Mouse (Mus musculus): ENCODE data around the gene Atp6v0e2. TPM values are rescaled to one million over a fixed set of nuclear protein-coding genes. Genes with fewer than 3 reads are reported as not detected.

The Atp6v0e2 gene
- polyA plus RNA-seq, 1 experiment from 2014 or later, result 211 TPM

DNA sequence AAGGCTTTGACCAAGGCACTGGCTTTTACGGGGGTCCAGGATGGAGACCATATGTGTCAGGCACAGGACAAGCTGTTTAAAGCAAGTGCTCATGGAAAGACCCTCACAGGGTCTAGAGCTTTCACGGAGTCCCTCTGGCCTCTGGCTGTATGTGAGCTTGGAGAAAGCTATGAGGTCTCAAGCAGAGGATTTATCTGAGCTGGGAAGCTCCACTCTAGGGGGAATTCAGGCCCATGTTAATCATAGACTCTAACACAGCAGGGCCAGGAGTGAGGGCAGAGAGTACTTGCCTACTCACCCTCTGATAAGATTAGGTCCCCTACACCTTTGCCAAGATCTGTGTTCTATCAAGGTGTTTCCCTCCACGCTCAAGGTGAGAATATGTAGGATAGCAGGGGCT, 5.2 kb downstream of the Atp6v0e2 start:
- Histone ChIP-seq H3K4me2 (replicated peaks) (no peak overlapping the region), H3K9ac (replicated peaks) (no peak overlapping the region), H3K9me3 (no peaks in the 10 kb centered on the region), H3K27ac (replicated peaks) (no peak overlapping the region), H3K4me1 (peaks cover 19% of the 10 kb centered on the region), H3K36me3 (peaks cover 17% of the 10 kb centered on the region), H3K27me3 (no peaks in the 10 kb centered on the region), H3K4me3 (no peak overlapping the region)
- WGBS, result 94% methylated on average over 3 of the region's 3 CpGs
- no peak for ATAC-seq (replicated peaks)

DNA sequence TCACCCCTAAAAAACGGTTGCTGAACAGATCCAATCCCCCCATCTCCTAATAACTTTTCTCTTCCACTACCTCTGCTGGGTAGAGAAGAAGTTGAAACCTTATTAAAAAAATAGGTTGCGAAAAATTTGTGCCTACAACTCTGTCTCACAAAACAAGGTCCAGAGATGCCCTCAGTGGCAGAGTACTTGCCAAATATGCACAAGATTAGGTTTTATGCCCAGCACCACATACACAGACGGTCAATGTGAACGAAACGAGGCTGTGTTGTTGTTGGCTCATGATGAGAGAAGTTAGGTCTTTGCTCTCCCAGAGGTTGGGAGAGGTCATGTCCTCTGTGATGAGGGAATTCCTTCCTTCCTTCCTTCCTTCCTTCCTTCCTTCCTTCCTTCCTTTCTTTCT, 7.8 kb downstream of the Atp6v0e2 start:
- Histone ChIP-seq H3K4me2 (replicated peaks) (no peak overlapping the region), H3K27me3 (no peaks in the 10 kb centered on the region), H3K27ac (replicated peaks) (no peak overlapping the region), H3K4me3 (no peak overlapping the region), H3K4me1 (no peaks in the 10 kb centered on the region), H3K9ac (replicated peaks) (no peak overlapping the region), H3K9me3 (no peaks in the 10 kb centered on the region), H3K36me3 (peaks cover 12% of the 10 kb centered on the region; the same call in 1 of the 2 replicates)
- ATAC-seq (replicated peaks), result no peak
- 88% methylated on average over 5 of the region's 5 CpGs for WGBS

DNA sequence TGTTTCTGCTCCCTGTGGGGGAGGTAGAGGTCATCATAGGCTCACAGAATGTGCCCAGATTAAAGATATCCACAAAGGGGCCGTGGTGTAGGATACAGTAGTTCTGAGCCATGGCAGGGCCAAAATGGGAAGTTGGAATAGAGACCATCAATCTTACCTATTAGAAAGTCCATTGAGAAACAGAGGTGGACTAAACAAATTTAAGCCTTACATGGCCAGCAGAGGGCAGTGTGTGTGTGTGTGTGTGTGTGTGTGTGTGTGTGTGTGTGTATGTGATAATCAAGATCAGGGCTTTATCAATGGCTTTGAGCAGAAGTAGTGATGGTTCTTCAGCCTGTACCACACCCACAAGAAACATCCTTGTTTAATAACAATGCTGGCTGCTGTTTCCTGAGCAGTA, 8.9 kb downstream of the Atp6v0e2 start:
- H3K4me1 ChIP-seq, result no peaks in the 10 kb centered on the region
- no peak overlapping the region for H3K27ac ChIP-seq (replicated peaks)
- H3K9ac ChIP-seq (replicated peaks), result no peak overlapping the region
- H3K9me3 ChIP-seq, result no peaks in the 10 kb centered on the region
- H3K27me3 ChIP-seq, result no peaks in the 10 kb centered on the region
- no peak overlapping the region for H3K4me3 ChIP-seq
- ATAC-seq (replicated peaks), result no peak
- H3K36me3 ChIP-seq, result peaks cover 2% of the 10 kb centered on the region; the same call in 1 of the 2 replicates
- no peak overlapping the region for H3K4me2 ChIP-seq (replicated peaks)
- 62% methylated on average over 1 of the region's 1 CpGs for WGBS

DNA sequence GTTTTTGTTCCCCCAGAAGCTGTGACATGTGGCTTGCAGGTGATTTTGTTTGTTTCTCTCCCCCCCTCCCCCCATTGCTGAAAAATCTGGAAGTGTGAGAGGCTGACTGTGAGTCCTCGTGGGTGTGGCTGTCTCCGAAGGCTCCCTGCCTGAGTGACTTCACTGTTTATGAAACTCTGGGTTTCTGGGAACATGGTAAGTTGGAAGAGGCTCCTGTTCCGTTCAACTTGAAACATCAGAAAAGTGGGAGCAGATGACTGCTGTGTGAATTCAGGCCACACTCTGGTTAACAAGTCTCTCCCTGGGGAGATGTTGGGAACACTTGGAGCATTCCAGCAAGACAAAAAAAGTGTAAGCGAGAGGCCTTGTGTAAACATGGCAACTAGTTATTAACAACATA, 9.4 kb downstream of the Atp6v0e2 start:
- no peak overlapping the region for H3K4me2 ChIP-seq (replicated peaks)
- 79% methylated on average over 4 of the region's 4 CpGs for WGBS
- H3K4me3 ChIP-seq, result no peak overlapping the region
- ATAC-seq (replicated peaks), result no peak
- no peaks in the 10 kb centered on the region for H3K27me3 ChIP-seq
- no peaks in the 10 kb centered on the region for H3K9me3 ChIP-seq
- H3K36me3 ChIP-seq, result no peaks in the 10 kb centered on the region; the same call in 1 of the 2 replicates
- H3K9ac ChIP-seq (replicated peaks), result no peak overlapping the region
- H3K4me1 ChIP-seq, result no peaks in the 10 kb centered on the region
- H3K27ac ChIP-seq (replicated peaks), result no peak overlapping the region

DNA sequence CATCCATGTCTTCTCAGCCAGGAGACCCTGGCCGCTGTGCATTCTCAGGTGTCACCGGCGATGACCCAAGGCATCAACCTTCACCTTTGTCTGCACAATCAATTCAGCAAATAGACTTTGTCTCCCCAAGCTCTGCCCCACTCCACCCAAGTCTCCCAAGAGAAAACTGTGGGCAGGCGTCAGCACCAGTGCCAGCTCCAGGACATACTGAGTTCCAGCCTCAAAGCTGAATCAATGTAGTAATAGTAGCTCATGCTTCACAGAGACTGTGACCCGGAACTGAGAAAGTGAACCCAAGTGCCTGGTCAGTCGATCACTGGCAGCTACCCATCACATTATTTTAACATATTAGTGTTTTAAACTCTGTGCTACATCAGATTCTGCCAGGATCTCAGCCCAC, 10.9 kb downstream of the Atp6v0e2 start:
- no peaks in the 10 kb centered on the region for H3K9me3 ChIP-seq
- no peaks in the 10 kb centered on the region for H3K27me3 ChIP-seq
- WGBS, result 89% methylated on average over 6 of the region's 6 CpGs
- H3K27ac ChIP-seq (replicated peaks), result no peak overlapping the region
- no peak overlapping the region for H3K4me3 ChIP-seq
- no peaks in the 10 kb centered on the region for H3K4me1 ChIP-seq
- ATAC-seq (replicated peaks), result no peak
- H3K36me3 ChIP-seq, result no peaks in the 10 kb centered on the region
- H3K4me2 ChIP-seq (replicated peaks), result no peak overlapping the region
- H3K9ac ChIP-seq (replicated peaks), result no peak overlapping the region

DNA sequence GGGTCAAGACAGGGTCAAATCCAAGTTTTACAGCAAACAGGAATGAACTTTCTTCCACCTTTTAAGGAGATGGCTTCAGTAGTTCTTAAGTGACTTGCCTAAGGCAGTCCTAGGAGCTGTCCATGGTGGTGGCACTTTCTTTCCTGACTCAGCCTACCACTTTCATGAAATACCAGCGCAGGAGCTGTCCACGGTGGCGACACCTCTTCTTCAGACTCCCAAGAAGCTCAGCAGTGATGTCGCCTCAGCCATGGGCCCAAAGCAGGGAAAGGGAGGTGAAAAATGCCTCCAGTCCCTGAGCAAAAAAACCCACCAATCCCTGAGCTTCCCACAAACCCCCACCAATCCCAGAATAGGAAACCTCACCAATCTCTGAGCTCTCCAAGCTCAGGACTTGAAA, 15.5 kb downstream of the Atp6v0e2 start:
- H3K36me3 ChIP-seq, result no peaks in the 10 kb centered on the region
- H3K9me3 ChIP-seq, result no peaks in the 10 kb centered on the region
- H3K27ac ChIP-seq (replicated peaks), result 0 out of 2 replicates have a peak overlapping the region, but pooled peaks have one; percentile 100
- no peak overlapping the region for H3K4me3 ChIP-seq
- no peaks in the 10 kb centered on the region for H3K27me3 ChIP-seq
- WGBS, result 74% methylated on average over 4 of the region's 4 CpGs
- H3K4me1 ChIP-seq, result peaks cover 18% of the 10 kb centered on the region
- no peak for ATAC-seq (replicated peaks)
- no peak overlapping the region for H3K9ac ChIP-seq (replicated peaks)
- H3K4me2 ChIP-seq (replicated peaks), result no peak overlapping the region

DNA sequence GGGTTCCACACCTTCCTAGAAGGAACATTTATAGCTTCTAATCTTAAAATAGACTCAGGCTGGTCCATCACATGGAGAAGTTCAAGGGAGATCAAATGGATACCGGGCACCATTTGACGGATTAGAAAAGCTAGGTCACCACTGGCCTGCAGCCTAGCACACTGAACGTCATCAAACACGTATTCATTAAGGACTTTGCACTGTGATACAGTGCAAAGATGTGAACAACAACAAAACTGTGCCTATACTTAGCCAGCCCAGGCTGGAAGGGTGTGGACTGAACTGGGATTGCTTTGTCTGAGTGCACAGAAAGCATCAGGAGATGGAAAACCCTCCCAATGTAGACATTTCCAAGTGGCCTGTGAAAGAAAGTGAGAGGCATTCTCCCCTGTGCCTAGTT, 16.4 kb downstream of the Atp6v0e2 start:
- Histone ChIP-seq H3K36me3 (no peaks in the 10 kb centered on the region), H3K9ac (replicated peaks) (peak overlapping the region; percentile 86), H3K4me1 (peaks cover 18% of the 10 kb centered on the region), H3K4me2 (replicated peaks) (peak overlapping the region; percentile 79), H3K27ac (replicated peaks) (peak overlapping the region; percentile 100), H3K27me3 (no peaks in the 10 kb centered on the region), H3K9me3 (no peaks in the 10 kb centered on the region), H3K4me3 (peak overlapping the region; percentile 62)
- 72% methylated on average over 4 of the region's 4 CpGs for WGBS
- ATAC-seq (replicated peaks), result peak; percentile 21

DNA sequence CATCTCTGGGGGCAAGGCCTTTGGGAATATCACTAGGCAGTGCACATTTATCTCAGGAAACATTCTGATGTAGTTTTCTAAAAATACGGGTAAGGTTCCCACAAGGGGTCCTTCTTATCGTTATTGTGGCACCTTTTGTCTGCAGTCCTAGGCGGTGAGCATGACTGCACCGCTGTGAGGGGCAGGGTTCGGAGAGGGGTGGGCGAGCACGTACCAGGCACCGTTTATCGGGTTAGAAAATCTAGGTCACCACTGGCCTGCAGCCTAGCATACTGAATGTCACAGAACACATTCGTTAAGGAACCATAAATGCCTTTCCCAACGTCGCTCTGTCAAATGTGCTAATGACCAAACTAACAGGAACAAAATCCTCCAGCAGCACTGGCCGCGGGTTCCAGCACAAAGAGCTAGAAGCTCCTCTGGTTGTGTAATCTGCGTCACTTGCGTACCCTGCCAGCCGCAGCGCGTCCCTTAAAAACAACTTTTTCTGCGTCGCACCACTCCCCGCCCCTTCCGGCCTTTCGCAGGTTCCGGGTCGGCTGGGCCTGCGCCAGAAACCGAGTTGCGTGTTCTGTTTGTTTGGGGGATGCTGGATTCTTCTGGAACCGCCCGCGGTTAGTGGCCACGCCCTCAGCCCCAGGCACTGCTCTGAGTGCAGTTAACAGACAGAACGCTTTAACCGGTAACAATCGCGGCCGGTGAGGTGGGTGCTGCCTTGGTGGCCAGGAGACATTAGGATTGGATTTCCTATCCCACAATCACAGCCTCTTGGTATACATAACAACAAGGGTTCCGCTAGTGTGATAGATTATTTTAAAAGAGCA, 17.1 kb downstream of the Atp6v0e2 start, which contains the start of gene Lrrc61:
Gene Lrrc61, plus strand, starts transcription at position 517 of the 824 bp plus-strand sequence.
- H3K9me3 ChIP-seq, result no peaks in the 10 kb centered on the region
- under 1% methylated on average over 39 of the region's 39 CpGs for WGBS
- peak within 1 kb of the TSS; percentile 62 for H3K4me3 ChIP-seq
- peaks cover 18% of the 10 kb centered on the region for H3K4me1 ChIP-seq
- peak within 1 kb of the TSS; percentile 100 for H3K27ac ChIP-seq (replicated peaks)
- H3K4me2 ChIP-seq (replicated peaks), result peak within 1 kb of the TSS; percentile 79
- no peaks in the 10 kb centered on the region for H3K36me3 ChIP-seq
- peak within 1 kb of the TSS; percentile 86 for H3K9ac ChIP-seq (replicated peaks)
- no peaks in the 10 kb centered on the region for H3K27me3 ChIP-seq
- ATAC-seq (replicated peaks), result peak; percentile 94

DNA sequence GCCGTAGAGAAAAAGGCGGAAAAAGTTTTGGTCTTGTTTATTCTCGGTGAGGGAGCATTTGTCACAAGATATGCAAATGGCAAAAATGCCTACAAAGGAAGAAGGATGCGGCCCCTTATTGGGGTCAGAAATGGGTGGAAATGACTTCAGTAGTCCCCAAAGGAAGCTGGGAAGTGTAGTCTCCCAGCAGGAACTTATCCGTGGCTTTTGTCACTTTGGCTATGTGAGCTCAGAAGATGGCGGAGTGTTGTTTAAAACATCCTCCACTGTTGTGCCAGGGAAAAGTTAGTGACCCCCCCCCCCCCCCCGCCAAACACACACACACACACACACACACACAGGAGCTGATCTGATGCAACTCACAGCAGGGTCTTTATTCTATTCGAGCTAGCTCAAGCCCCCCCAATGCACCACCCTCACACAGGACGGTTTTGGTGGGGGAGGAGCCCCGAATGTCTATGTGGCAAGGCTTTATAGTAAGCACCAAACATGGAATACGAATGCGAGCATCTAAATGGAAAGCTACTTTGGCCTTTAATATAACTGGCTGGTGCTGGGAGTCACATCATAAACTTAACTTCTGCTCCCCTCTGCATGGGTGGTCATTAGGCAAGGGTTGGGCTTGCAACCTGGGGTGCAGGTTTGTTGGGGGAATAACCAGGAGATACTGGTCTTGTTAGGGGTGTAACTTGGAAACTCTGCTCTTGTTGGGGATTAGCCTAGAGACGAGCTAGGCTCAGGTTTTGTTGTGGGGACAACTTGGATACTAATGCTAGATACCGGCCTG, 17.9 kb downstream of the Atp6v0e2 start:
- H3K9ac ChIP-seq (replicated peaks), result peak overlapping the region; percentile 86
- H3K4me1 ChIP-seq, result peaks cover 18% of the 10 kb centered on the region
- H3K4me2 ChIP-seq (replicated peaks), result peak overlapping the region; percentile 79
- no peaks in the 10 kb centered on the region for H3K27me3 ChIP-seq
- WGBS, result 24% methylated on average over 14 of the region's 14 CpGs
- peak overlapping the region; percentile 62 for H3K4me3 ChIP-seq
- ATAC-seq (replicated peaks), result peak; percentile 91
- no peaks in the 10 kb centered on the region for H3K36me3 ChIP-seq
- peak overlapping the region; percentile 100 for H3K27ac ChIP-seq (replicated peaks)
- H3K9me3 ChIP-seq, result no peaks in the 10 kb centered on the region

DNA sequence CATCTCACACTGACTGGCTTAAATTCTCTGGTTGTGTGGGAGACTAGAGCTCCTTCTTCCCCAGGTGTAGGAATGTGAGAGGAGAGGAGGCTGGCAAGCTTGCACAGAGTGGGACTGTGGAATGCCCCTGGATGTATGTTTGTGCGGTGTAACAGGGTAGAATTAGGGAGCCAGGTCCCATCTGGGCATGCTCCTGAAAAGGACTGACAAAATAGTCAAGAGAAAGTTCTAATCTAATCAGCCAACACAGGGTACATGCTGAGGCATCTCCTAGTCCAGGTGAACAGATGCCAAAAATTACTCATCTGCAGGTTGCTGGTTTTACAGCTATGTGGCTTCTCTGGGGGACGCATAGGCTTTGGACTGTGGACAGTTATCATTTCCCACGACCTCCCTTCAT, 18.5 kb downstream of the Atp6v0e2 start:
- Histone ChIP-seq H3K4me3 (no peak overlapping the region), H3K9ac (replicated peaks) (no peak overlapping the region)
- no peak for ATAC-seq (replicated peaks)

DNA sequence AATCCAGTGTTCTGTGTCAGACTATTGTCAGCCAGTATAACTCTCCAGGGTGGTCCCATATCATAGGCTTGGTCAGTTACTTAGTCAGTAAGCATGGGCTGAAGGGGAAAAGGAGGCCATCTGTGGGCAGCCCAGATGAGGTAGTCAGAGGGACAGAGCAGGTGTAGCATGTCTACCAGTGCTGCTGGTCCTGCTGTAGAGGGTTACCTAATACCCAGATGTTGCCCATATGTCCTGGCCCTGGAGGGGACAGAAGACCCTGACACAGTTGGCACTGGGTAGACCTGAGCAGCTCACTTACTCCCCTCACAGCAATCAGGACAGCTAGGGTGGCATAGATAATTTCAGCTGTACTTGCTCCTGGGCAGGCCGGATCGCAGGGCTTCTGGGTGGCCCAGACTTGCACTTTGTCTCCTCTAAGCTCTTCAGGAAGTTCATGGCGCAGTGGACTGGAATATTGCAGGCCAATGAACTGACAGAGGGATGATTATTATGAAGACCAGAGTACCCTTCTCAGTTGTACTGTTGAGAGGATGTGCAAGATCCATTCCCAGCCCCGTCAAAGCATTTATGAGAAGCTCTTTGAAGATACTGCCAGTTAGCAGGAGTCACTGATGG, 28.4 kb downstream of the Atp6v0e2 start:
- Histone ChIP-seq H3K27ac (replicated peaks) (no peak overlapping the region), H3K27me3 (no peaks in the 10 kb centered on the region), H3K9me3 (no peaks in the 10 kb centered on the region), H3K36me3 (peaks cover 9% of the 10 kb centered on the region), H3K9ac (replicated peaks) (no peak overlapping the region), H3K4me1 (peaks cover 5% of the 10 kb centered on the region; the same call in 1 of the 2 replicates), H3K4me2 (replicated peaks) (no peak overlapping the region), H3K4me3 (no peak overlapping the region)
- no peak for ATAC-seq (replicated peaks)
- WGBS, result 94% methylated on average over 4 of the region's 4 CpGs

More for the DNA sequence above, 18.5 kb downstream of the Atp6v0e2 start:
- Histone ChIP-seq H3K27ac (replicated peaks) (no peak overlapping the region), H3K4me2 (replicated peaks) (no peak overlapping the region), H3K9me3 (no peaks in the 10 kb centered on the region), H3K36me3 (no peaks in the 10 kb centered on the region), H3K27me3 (no peaks in the 10 kb centered on the region), H3K4me1 (peaks cover 18% of the 10 kb centered on the region)
- 91% methylated on average over 3 of the region's 3 CpGs for WGBS

DNA sequence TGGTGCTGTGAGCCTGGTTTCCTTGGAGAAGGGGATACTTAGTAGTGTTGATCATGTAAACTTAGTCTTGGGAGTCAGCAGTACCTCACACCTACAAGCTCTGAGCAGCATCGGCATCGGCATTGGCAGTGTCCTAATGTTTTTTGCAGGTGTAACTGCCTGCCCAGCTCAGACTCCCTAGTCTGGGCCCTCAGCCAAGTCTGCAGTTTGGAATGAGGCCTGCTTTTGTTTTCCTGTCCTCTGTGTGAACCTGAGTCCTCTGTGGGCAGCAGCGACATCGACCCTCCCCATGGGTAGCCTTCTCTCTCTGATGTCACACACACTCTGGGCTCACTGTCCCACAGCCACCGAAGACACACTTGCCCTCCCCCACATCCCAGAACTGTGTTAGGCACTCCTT, 28.9 kb downstream of the Atp6v0e2 start:
- no peak overlapping the region for H3K4me3 ChIP-seq
- peaks cover 9% of the 10 kb centered on the region for H3K36me3 ChIP-seq
- H3K9me3 ChIP-seq, result no peaks in the 10 kb centered on the region
- H3K27me3 ChIP-seq, result no peaks in the 10 kb centered on the region
- no peak overlapping the region for H3K4me2 ChIP-seq (replicated peaks)
- ATAC-seq (replicated peaks), result no peak
- no peak overlapping the region for H3K9ac ChIP-seq (replicated peaks)
- H3K4me1 ChIP-seq, result peaks cover 5% of the 10 kb centered on the region; the same call in 1 of the 2 replicates
- WGBS, result 34% methylated on average over 5 of the region's 5 CpGs
- no peak overlapping the region for H3K27ac ChIP-seq (replicated peaks)
